9 mouse cellular contexts compared by ENCODE assay signal in the genomic region with DNA sequence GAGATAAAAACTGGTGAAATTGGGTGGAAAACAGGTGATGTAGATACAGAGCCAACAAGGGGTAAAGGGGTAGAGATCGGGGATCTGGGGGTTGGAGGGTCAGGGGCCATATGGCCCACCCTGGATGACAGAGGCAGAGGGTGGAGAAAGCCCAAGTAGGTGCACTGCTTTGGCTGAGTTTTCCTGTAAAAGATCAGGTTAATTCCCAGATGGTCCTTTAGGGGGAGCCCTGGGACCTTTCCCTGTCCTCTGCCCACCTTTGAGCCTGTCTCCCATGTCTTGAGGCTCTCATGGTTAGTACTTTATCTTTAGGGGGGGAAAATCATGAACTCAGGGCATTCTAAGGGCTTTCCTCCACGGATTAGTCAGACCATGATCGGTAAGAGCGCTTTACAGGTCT.
A peak's percentile ranks its signal among the peaks of the same experiment; 100 is the strongest.
DNase-seq lines count a peak whose midpoint lies in the region; ATAC-seq and TF ChIP-seq lines count a peak whose summit lies in the region.
"Had no signal": no experiment of that assay in that cellular context is flagged by ENCODE, and none has a peak within 500 bp of the region (broad histone marks: within the 10 kb centered on the region; RNA-seq: fewer than 3 reads in every experiment).

No protein-coding gene starts in this region.

- H3K4me3 ChIP-seq in thymus, adult 2 months (ENCODE audit: control insufficient read depth, insufficient read depth, low read length) = no peak overlapping the region
- no peak overlapping the region for H3K4me3 ChIP-seq in kidney, embryonic 16.5 days (ENCODE audit: low read length)
- H3K4me3 ChIP-seq: heart, embryonic 15.5 days had no signal

- no peak overlapping the region for H3K9ac ChIP-seq in kidney, embryonic 16.5 days (replicated peaks; ENCODE audit: low read length)
- H3K9ac ChIP-seq: heart, embryonic 15.5 days had no signal

- 35% methylated on average over 4 of the region's 4 CpGs for WGBS in thymus, adult 2 months
- WGBS in kidney, embryonic 16.5 days = 24% methylated on average over 4 of the region's 4 CpGs

- no peaks in the 10 kb centered on the region for H3K4me1 ChIP-seq in thymus, adult 2 months (replicated peaks; ENCODE audit: control insufficient read depth, insufficient read depth, low read length)
- no peaks in the 10 kb centered on the region for H3K4me1 ChIP-seq in kidney, embryonic 16.5 days (ENCODE audit: insufficient read depth, low read length)

- no peak overlapping the region for H3K4me2 ChIP-seq in kidney, embryonic 16.5 days (replicated peaks; ENCODE audit: low read depth, low read length)
- H3K4me2 ChIP-seq: heart, embryonic 15.5 days had no signal

- no peaks in the 10 kb centered on the region for H3K36me3 ChIP-seq in thymus, adult 2 months (ENCODE audit: control insufficient read depth, insufficient read depth, low read length)
- no peaks in the 10 kb centered on the region for H3K36me3 ChIP-seq in kidney, embryonic 16.5 days (ENCODE audit: insufficient read depth, low read length)
- H3K36me3 ChIP-seq: heart, embryonic 15.5 days had no signal

- H3K27me3 ChIP-seq in thymus, adult 2 months (ENCODE audit: control insufficient read depth, insufficient read depth, low read length) = no peaks in the 10 kb centered on the region
- H3K27me3 ChIP-seq in kidney, embryonic 16.5 days (ENCODE audit: insufficient read depth, low read length) = 0 out of 2 replicates have a peak, but pooled peaks cover 2% of the 10 kb centered on the region
- H3K27me3 ChIP-seq: heart, embryonic 15.5 days had no signal

- no peaks in the 10 kb centered on the region for H3K9me3 ChIP-seq in kidney, embryonic 16.5 days (ENCODE audit: low read length)
- H3K9me3 ChIP-seq: heart, embryonic 15.5 days had no signal

- TF ChIP-seq CTCF in thymus, adult 2 months (IDR thresholded peaks at IDR 0.05; ENCODE audit: borderline replicate concordance, control insufficient read depth, extremely low read depth, insufficient read depth, low read length, poor library complexity) = no peak

- TF ChIP-seq POLR2A in thymus, adult 2 months (IDR thresholded peaks at IDR 0.05; ENCODE audit: control insufficient read depth, extremely low read depth, insufficient read depth, low read length, poor library complexity) = no peak

- DNase-seq in cerebellum, adult 11-12 months = no peak
- DNase-seq in thymus, adult 2 months = peak; percentile 25
- DNase-seq in thymus, postnatal 36 days = no peak
- peak; percentile 82 for DNase-seq in embryo, embryonic 10.5 days (ENCODE audit: low spot score)
- DNase-seq in mesoderm, embryonic 11.5 days (ENCODE audit: low read depth, low spot score) = peak; percentile 63
- DNase-seq in thymus, postnatal 14 days = peak; percentile 20

- ATAC-seq in cerebellum, adult (ENCODE audit: insufficient number of reproducible peaks, low FRiP score, low TSS enrichment) = 0 out of 2 replicates have a peak, but pooled peaks have one; percentile 22
- ATAC-seq in kidney, embryonic 16.5 days (ENCODE audit: low FRiP score, low TSS enrichment) = peak; percentile 31; the same call in 1 of the 2 replicates

- no peak overlapping the region for H3K27ac ChIP-seq in thymus, adult 2 months (ENCODE audit: control insufficient read depth, insufficient read depth, low read length)
- no peak overlapping the region for H3K27ac ChIP-seq in kidney, embryonic 16.5 days (ENCODE audit: low read length)
- H3K27ac ChIP-seq: heart, embryonic 15.5 days had no signal

Comparison
In these comparisons a context has a peak if more than half of its experiments do, and no peak if none do; other contexts are left out.
1. DNase-seq: peak in thymus, adult 2 months (single experiment), embryo, embryonic 10.5 days (single experiment), mesoderm, embryonic 11.5 days (single experiment) and thymus, postnatal 14 days (single experiment); none in cerebellum, adult 11-12 months (single experiment) and thymus, postnatal 36 days (0 of 2).